Mouse (Mus musculus): ENCODE measurements around the gene Cdca5. TPM values are rescaled to one million over a fixed set of nuclear protein-coding genes. Genes with fewer than 3 reads are reported as not detected.

Gene Cdca5
- polyA plus RNA-seq, 1 experiment from 2014 or later, result 16.1 TPM

GRCm38 (mm10) chr19:6073889-6074288, 10.9 kb upstream of the Cdca5 start:
- Histone ChIP-seq H3K27ac (no peak overlapping the region), H3K9me3 (replicated peaks; ENCODE audit: low read length) (no peaks in the 10 kb centered on the region), H3K4me3 (replicated peaks; ENCODE audit: low read depth, low read length) (no peak overlapping the region), H3K27me3 (ENCODE audit: insufficient read depth, low read length) (no peaks in the 10 kb centered on the region), H3K36me3 (ENCODE audit: insufficient read depth, low read length) (peaks cover 28% of the 10 kb centered on the region), H3K4me1 (replicated peaks; ENCODE audit: insufficient read depth, low read length) (peaks cover 9% of the 10 kb centered on the region), H3K4me2 (ENCODE audit: low read length) (no peak overlapping the region), H3K9ac (ENCODE audit: low read depth, low read length) (no peak overlapping the region)
- 86% methylated on average over 5 of the region's 5 CpGs for WGBS
- TF ChIP-seq CTCF (IDR thresholded peaks at IDR 0.05; ENCODE audit: low read depth), result no peak
- ATAC-seq (replicated peaks; ENCODE audit: low FRiP score, low read depth) (no peak), DNase-seq (ENCODE audit: low spot score) (no peak)

GRCm38 (mm10) chr19:6076564-6077393, 8.0 kb upstream of the Cdca5 start, which contains the start of gene Vps51:
TSS of gene Vps51 (minus strand) at chr19:6077231.
- Histone ChIP-seq H3K9me3 (replicated peaks; ENCODE audit: low read length) (no peaks in the 10 kb centered on the region), H3K9ac (ENCODE audit: low read depth, low read length) (peak within 1 kb of the TSS; percentile 83), H3K36me3 (ENCODE audit: insufficient read depth, low read length) (peaks cover 28% of the 10 kb centered on the region), H3K4me2 (ENCODE audit: low read length) (peak within 1 kb of the TSS; percentile 91), H3K4me1 (replicated peaks; ENCODE audit: insufficient read depth, low read length) (peaks cover 9% of the 10 kb centered on the region), H3K4me3 (replicated peaks; ENCODE audit: low read depth, low read length) (peak within 1 kb of the TSS; percentile 89), H3K27ac (peak within 1 kb of the TSS; percentile 85), H3K27me3 (ENCODE audit: insufficient read depth, low read length) (no peaks in the 10 kb centered on the region)
- under 1% methylated on average over 33 of the region's 33 CpGs for WGBS
- ATAC-seq (replicated peaks; ENCODE audit: low FRiP score, low read depth) (peak; percentile 83), DNase-seq (ENCODE audit: low spot score) (peak; percentile 97)
- no peak for TF ChIP-seq CTCF (IDR thresholded peaks at IDR 0.05; ENCODE audit: low read depth)

GRCm38 (mm10) chr19:6079983-6080480, 4.8 kb upstream of the Cdca5 start, which contains the start of gene Tmem262:
TSS of gene Tmem262 (plus strand) at chr19:6080033.
- Histone ChIP-seq H3K27ac (no peak within 1 kb of the TSS), H3K4me2 (ENCODE audit: low read length) (no peak within 1 kb of the TSS), H3K27me3 (ENCODE audit: insufficient read depth, low read length) (no peaks in the 10 kb centered on the region), H3K9ac (ENCODE audit: low read depth, low read length) (no peak within 1 kb of the TSS), H3K9me3 (replicated peaks; ENCODE audit: low read length) (no peaks in the 10 kb centered on the region), H3K4me1 (replicated peaks; ENCODE audit: insufficient read depth, low read length) (peaks cover 15% of the 10 kb centered on the region), H3K4me3 (replicated peaks; ENCODE audit: low read depth, low read length) (no peak within 1 kb of the TSS), H3K36me3 (ENCODE audit: insufficient read depth, low read length) (peaks cover 28% of the 10 kb centered on the region)
- no peak for ATAC-seq (replicated peaks; ENCODE audit: low FRiP score, low read depth)
- 96% methylated on average over 12 of the region's 12 CpGs for WGBS
- no peak for DNase-seq (ENCODE audit: low spot score)
- no peak for TF ChIP-seq CTCF (IDR thresholded peaks at IDR 0.05; ENCODE audit: low read depth)

GRCm38 (mm10) chr19:6082156-6082555, 2.6 kb upstream of the Cdca5 start, which contains the start of gene Gm28374:
TSS of gene Gm28374 (minus strand) at chr19:6082256.
- DNase-seq (ENCODE audit: low spot score) (no peak), ATAC-seq (replicated peaks; ENCODE audit: low FRiP score, low read depth) (no peak)
- H3K27me3 ChIP-seq (ENCODE audit: insufficient read depth, low read length), result no peaks in the 10 kb centered on the region
- H3K4me2 ChIP-seq (ENCODE audit: low read length), result no peak within 1 kb of the TSS
- H3K9me3 ChIP-seq (replicated peaks; ENCODE audit: low read length), result no peaks in the 10 kb centered on the region
- WGBS, result 91% methylated on average over 9 of the region's 9 CpGs
- H3K9ac ChIP-seq (ENCODE audit: low read depth, low read length), result no peak within 1 kb of the TSS
- H3K27ac ChIP-seq, result no peak within 1 kb of the TSS
- H3K36me3 ChIP-seq (ENCODE audit: insufficient read depth, low read length), result peaks cover 28% of the 10 kb centered on the region
- 0 out of 2 replicates have a peak, but pooled peaks cover 8% of the 10 kb centered on the region for H3K4me1 ChIP-seq (replicated peaks; ENCODE audit: insufficient read depth, low read length)
- no peak for TF ChIP-seq CTCF (IDR thresholded peaks at IDR 0.05; ENCODE audit: low read depth)
- no peak within 1 kb of the TSS for H3K4me3 ChIP-seq (replicated peaks; ENCODE audit: low read depth, low read length)

- Histone ChIP-seq H3K27me3 (ENCODE audit: insufficient read depth, low read length) (no peaks in the 10 kb centered on the region), H3K9ac (ENCODE audit: low read depth, low read length) (peak overlapping the region; percentile 48), H3K4me2 (ENCODE audit: low read length) (peak overlapping the region; percentile 85), H3K36me3 (ENCODE audit: insufficient read depth, low read length) (peaks cover 26% of the 10 kb centered on the region), H3K4me3 (replicated peaks; ENCODE audit: low read depth, low read length) (peak overlapping the region; percentile 70), H3K27ac (peak overlapping the region; percentile 70), H3K4me1 (replicated peaks; ENCODE audit: insufficient read depth, low read length) (0 out of 2 replicates have a peak, but pooled peaks cover 6% of the 10 kb centered on the region), H3K9me3 (replicated peaks; ENCODE audit: low read length) (no peaks in the 10 kb centered on the region)
- peak; percentile 78 for ATAC-seq (replicated peaks; ENCODE audit: low FRiP score, low read depth)
- peak; percentile 92 for DNase-seq (ENCODE audit: low spot score)
- TF ChIP-seq CTCF (IDR thresholded peaks at IDR 0.05; ENCODE audit: low read depth), result no peak
- WGBS, result under 1% methylated on average over 17 of the region's 17 CpGs
Observed at GRCm38 (mm10) chr19:6085417-6085879, 665 bp downstream of the Cdca5 start.

GRCm38 (mm10) chr19:6088841-6089240, 4.1 kb downstream of the Cdca5 start:
- H3K4me1 ChIP-seq (replicated peaks; ENCODE audit: insufficient read depth, low read length), result 0 out of 2 replicates have a peak, but pooled peaks cover 4% of the 10 kb centered on the region
- no peak overlapping the region for H3K9ac ChIP-seq (ENCODE audit: low read depth, low read length)
- WGBS, result 92% methylated on average over 13 of the region's 13 CpGs
- no peak overlapping the region for H3K4me3 ChIP-seq (replicated peaks; ENCODE audit: low read depth, low read length)
- no peak overlapping the region for H3K27ac ChIP-seq
- no peaks in the 10 kb centered on the region for H3K9me3 ChIP-seq (replicated peaks; ENCODE audit: low read length)
- H3K27me3 ChIP-seq (ENCODE audit: insufficient read depth, low read length), result no peaks in the 10 kb centered on the region
- TF ChIP-seq CTCF (IDR thresholded peaks at IDR 0.05; ENCODE audit: low read depth), result no peak
- H3K36me3 ChIP-seq (ENCODE audit: insufficient read depth, low read length), result peaks cover 17% of the 10 kb centered on the region
- DNase-seq (ENCODE audit: low spot score) (no peak), ATAC-seq (replicated peaks; ENCODE audit: low FRiP score, low read depth) (no peak)
- H3K4me2 ChIP-seq (ENCODE audit: low read length), result no peak overlapping the region
